Mouse (Mus musculus) C2C12 (cell line): ENCODE data around the gene Cramp1l.

Experiments
- CTCF ChIP-seq: IDR thresholded peaks from one replicate; pipeline ENCODE4 v1.5.1; 2011; ENCODE audit not compliant: control insufficient read depth, insufficient read depth, insufficient read length
- MAX ChIP-seq: IDR thresholded peaks from one replicate; pipeline ENCODE4 v1.6.1; 2011; ENCODE audit warnings: mild to moderate bottlenecking, control low read depth
- MYOD1 ChIP-seq: IDR thresholded peaks from one replicate; pipeline ENCODE4 v1.6.1; 2011; ENCODE audit warnings: low read depth; ENCODE audit not compliant: control insufficient read depth, insufficient read length
- MYOG ChIP-seq: IDR thresholded peaks from one replicate; pipeline ENCODE4 v1.6.1; 2011; ENCODE audit not compliant: control insufficient read depth, insufficient read length; ENCODE audit errors: extremely low read depth

- TF ChIP-seq CTCF (no peak), MAX (no peak), MYOD1 (no peak), MYOG (no peak)
Observed at GRCm38 (mm10) chr17:25007480-25007879, 8.1 kb downstream of the Cramp1l start.
